Mouse (Mus musculus): ENCODE results near the gene Fam118a.

DNA sequence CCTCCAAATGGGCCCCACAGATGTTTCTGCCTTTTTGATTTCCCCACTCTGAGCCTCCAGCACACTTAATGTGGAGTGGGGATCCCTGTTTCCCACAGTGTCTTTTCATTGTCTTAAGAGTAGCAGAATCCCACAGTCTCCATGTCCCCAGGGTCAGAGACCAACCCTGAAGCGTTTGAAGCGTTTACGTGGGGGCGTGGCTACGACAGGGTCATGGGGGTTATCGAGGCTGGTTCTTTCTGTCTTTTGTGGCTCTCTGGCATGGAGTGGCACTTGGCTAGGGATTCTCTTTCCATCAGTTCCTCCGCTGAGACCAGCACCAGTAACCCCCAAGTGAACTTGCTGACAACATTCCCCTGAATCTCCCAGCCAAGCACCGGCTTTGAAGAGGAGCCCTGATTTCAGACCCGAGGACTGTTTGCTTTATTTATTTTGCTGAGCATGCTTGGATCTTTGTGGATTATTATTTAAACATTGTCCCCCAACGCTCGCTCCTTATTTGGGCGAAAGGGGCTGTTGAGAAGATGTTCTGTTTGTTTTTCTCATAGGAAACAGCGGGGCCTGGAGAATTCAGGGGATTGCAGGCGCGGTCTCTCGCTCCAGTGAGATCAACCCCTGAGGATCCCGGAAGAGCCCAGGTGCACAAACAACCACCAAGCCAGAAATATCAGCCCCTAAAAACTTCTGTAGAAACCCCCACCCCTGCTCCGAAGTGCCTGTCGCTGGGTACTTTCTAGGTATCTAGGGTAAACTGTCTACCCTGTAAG, 16.7 kb upstream of the Fam118a start:
- TF ChIP-seq CTCF (IDR thresholded peaks at IDR 0.05 in 2 of 3, conservative IDR thresholded peaks at IDR 0.05 in 1 of 3; ENCODE audit: control insufficient read depth in 1 of 3, insufficient read depth in 1 of 3, low read depth in 2 of 3, low read length in 3 of 3, poor library complexity in 1 of 3, severe bottlenecking in 1 of 3) (no peak), POLR2AphosphoS2 (IDR thresholded peaks at IDR 0.05; ENCODE audit: low read length) (no peak), MYC (IDR thresholded peaks at IDR 0.05; ENCODE audit: low read depth, low read length) (no peak), E2F4 (IDR thresholded peaks at IDR 0.05; ENCODE audit: borderline replicate concordance, low read depth, low read length) (no peak), TAL1 (IDR thresholded peaks at IDR 0.05; ENCODE audit: low read length) (no peak), POLR2A (IDR thresholded peaks at IDR 0.05; ENCODE audit: control insufficient read depth in 1 of 2, insufficient read depth in 1 of 2, low read depth in 1 of 2, low read length in 2 of 2, poor library complexity in 1 of 2) (no peak), NELFE (IDR thresholded peaks at IDR 0.05; ENCODE audit: low read depth, low read length) (no peak)

All from MEL (cell line).